Mouse (Mus musculus) C2C12 (cell line): Measurements from ENCODE around the gene Myo10. TPM values are rescaled to one million over a fixed set of nuclear protein-coding genes. Genes with fewer than 3 reads are reported as not detected.

ENCODE experiments used
- H3K27me3 ChIP-seq: one replicate; pipeline ENCODE4 v1.6.1; 2011; ENCODE audit not compliant: control insufficient read depth, insufficient read depth, insufficient read length
- H3K36me3 ChIP-seq: one replicate; pipeline ENCODE4 v1.6.1; 2011; ENCODE audit not compliant: control insufficient read depth, insufficient read depth
- H3K4me3 ChIP-seq: one replicate; pipeline ENCODE4 v1.5.1; 2011; ENCODE audit warnings: mild to moderate bottlenecking, control low read depth; ENCODE audit not compliant: poor library complexity, insufficient read depth, severe bottlenecking
- H3K79me2 ChIP-seq: one replicate; pipeline ENCODE4 v1.6.1; 2011; ENCODE audit not compliant: control insufficient read depth, insufficient read depth
- H3K79me3 ChIP-seq: one replicate; pipeline ENCODE4 v1.6.1; 2011; ENCODE audit warnings: low read depth, control low read depth
- H3ac ChIP-seq: one replicate; pipeline ENCODE3; 2011; ENCODE audit warnings: low read depth; ENCODE audit not compliant: control insufficient read depth, insufficient read length
- CEBPB ChIP-seq: IDR thresholded peaks from one replicate; pipeline ENCODE4 v1.6.1; 2011; ENCODE audit warnings: low read depth, mild to moderate bottlenecking, control low read depth, moderate library complexity
- CTCF ChIP-seq: IDR thresholded peaks from one replicate; pipeline ENCODE4 v1.5.1; 2011; ENCODE audit not compliant: control insufficient read depth, insufficient read depth, insufficient read length
- FOSL1 ChIP-seq: IDR thresholded peaks from one replicate; pipeline ENCODE4 v1.8.0; 2011; ENCODE audit warnings: mild to moderate bottlenecking, low read length; ENCODE audit not compliant: poor library complexity, insufficient read depth, severe bottlenecking
- MAX ChIP-seq: IDR thresholded peaks from one replicate; pipeline ENCODE4 v1.6.1; 2011; ENCODE audit warnings: mild to moderate bottlenecking, control low read depth
- MYOD1 ChIP-seq: IDR thresholded peaks from one replicate; pipeline ENCODE4 v1.6.1; 2011; ENCODE audit warnings: low read depth; ENCODE audit not compliant: control insufficient read depth, insufficient read length
- MYOG ChIP-seq: IDR thresholded peaks from one replicate; pipeline ENCODE4 v1.6.1; 2011; ENCODE audit not compliant: control insufficient read depth, insufficient read length; ENCODE audit errors: extremely low read depth
- USF1 ChIP-seq: IDR thresholded peaks from one replicate; pipeline ENCODE4 v1.6.1; 2011; ENCODE audit warnings: low read depth, mild to moderate bottlenecking, control low read depth, moderate library complexity
- polyA plus RNA-seq: library from polyadenylated mRNA; unstranded; fragments of >200 nt; fragmentation: generic; extraction: Trizol; gene quantifications from one replicate; pipeline ENCODE4 v1.2.1, GENCODE M21; 2012; ENCODE audit warnings: missing spikeins

Gene Myo10
- polyA plus RNA-seq, 1 experiment: 89.8 TPM

GRCm38 (mm10) chr15:25742196-25742595 lies 119.9 kb downstream of the Myo10 start:
- TF ChIP-seq MAX: no peak
- no peak for TF ChIP-seq CTCF
- Histone ChIP-seq H3K36me3 (peaks cover 95% of the 10 kb centered on the region), H3K79me2 (peaks cover 6% of the 10 kb centered on the region), H3K27me3 (no peaks in the 10 kb centered on the region), H3ac (no peak overlapping the region), H3K79me3 (no peaks in the 10 kb centered on the region), H3K4me3 (no peak overlapping the region)

DNA sequence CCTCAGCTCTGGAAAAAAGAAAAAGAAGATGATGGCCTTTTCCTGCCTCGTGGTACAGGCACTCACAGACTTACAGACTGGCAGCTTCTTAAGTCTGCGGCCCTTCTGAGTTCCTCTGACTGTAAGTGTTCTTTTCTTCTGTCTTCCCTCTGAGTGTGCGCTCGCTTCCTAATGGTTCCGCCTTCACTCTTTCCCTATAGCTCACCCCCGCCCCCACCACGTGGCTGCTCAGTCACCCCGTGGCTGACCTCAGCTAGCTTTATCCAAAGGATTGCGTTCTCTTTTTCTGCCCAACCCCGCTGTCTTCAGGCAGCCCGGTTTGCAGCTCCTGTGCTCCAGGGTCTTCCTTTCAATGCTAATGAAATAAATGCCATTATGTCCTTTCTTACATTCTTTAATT lies 129.2 kb downstream of the Myo10 start:
- Histone ChIP-seq H3K79me2 (peaks cover 10% of the 10 kb centered on the region), H3K36me3 (peaks cover 79% of the 10 kb centered on the region), H3K79me3 (no peaks in the 10 kb centered on the region), H3K27me3 (no peaks in the 10 kb centered on the region), H3ac (no peak overlapping the region), H3K4me3 (no peak overlapping the region)
- TF ChIP-seq CTCF: no peak
- TF ChIP-seq MYOG: no peak
- no peak for TF ChIP-seq MAX
- no peak for TF ChIP-seq FOSL1
- no peak for TF ChIP-seq USF1
- TF ChIP-seq MYOD1: no peak
- no peak for TF ChIP-seq CEBPB

DNA sequence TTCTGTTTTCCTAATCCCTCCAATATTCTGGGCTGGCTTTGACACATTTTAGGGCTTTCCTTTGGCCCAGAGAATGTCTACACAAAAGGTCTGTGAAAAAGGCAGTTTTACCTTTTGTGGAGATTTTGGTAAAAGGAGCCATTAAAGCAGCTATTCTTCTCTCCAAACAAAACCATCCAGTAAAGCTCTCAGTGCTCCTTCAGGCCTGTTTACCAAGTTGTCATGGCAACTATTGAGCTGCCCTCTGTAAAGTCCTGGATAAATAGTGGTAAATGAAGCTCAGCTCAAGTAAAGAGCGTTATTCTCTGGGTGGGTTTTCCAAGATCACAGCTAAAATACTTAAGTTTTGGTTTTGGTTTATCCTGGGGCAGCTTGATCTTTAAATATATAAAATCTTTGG lies 130.3 kb downstream of the Myo10 start:
- peaks cover 79% of the 10 kb centered on the region for H3K36me3 ChIP-seq
- no peak overlapping the region for H3K4me3 ChIP-seq
- no peak for TF ChIP-seq MAX
- no peak for TF ChIP-seq MYOG

DNA sequence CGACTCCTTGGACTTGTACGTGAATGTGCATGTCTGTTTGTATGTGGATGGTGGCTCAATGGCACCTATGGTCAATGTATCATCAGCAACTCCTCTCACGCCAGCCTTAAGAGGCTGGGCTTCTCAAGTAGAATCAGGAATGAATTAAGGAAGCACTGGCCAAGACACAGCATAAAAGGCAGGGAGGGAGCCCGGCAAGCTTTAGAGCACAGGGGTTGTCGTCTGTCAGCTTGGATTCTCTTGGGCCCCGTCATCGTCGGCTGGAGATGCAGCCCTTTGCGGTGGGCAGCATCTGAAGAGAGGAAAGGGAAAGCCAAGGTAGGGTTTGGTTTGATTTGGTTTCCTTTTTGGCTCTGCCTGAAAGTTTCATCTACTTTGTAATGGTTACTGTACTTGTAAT lies 130.7 kb downstream of the Myo10 start:
- TF ChIP-seq FOSL1 (no peak), MAX (no peak), CEBPB (no peak), MYOD1 (no peak), USF1 (no peak), CTCF (no peak), MYOG (no peak)
- peaks cover 77% of the 10 kb centered on the region for H3K36me3 ChIP-seq
- no peaks in the 10 kb centered on the region for H3K79me3 ChIP-seq

More for the DNA sequence above, 130.3 kb downstream of the Myo10 start:
- H3K27me3 ChIP-seq: no peaks in the 10 kb centered on the region
- peaks cover 7% of the 10 kb centered on the region for H3K79me2 ChIP-seq
- no peak overlapping the region for H3ac ChIP-seq
- H3K79me3 ChIP-seq: no peaks in the 10 kb centered on the region

DNA sequence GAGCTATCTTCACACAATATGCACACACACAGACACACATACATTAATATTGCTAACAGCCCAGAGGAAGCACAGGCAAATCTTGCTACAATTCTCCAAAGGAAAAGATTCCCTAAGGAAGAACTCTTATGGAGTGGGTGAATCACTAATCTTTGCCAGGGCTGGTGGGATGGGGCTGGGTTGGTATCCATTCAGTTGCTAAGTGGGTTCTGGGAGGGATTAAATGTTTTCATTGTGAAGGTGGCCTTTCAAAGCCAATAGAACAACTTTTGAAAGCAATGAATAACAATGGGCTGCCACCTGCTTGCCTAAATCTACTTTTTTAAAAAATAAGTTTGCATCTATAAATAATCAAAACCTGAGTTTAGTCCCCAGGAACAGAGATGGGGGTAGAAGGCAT lies 131.6 kb downstream of the Myo10 start:
- H3K79me3 ChIP-seq: peaks cover 3% of the 10 kb centered on the region
- no peak overlapping the region for H3ac ChIP-seq
- H3K36me3 ChIP-seq: peaks cover 77% of the 10 kb centered on the region
- TF ChIP-seq CEBPB: no peak
- TF ChIP-seq CTCF: no peak
- TF ChIP-seq USF1: no peak
- no peak for TF ChIP-seq MYOD1
- TF ChIP-seq FOSL1: no peak
- no peak for TF ChIP-seq MYOG
- TF ChIP-seq MAX: no peak
- peaks cover 11% of the 10 kb centered on the region for H3K79me2 ChIP-seq
- no peaks in the 10 kb centered on the region for H3K27me3 ChIP-seq
- H3K4me3 ChIP-seq: no peak overlapping the region

More for the DNA sequence above, 130.7 kb downstream of the Myo10 start:
- no peaks in the 10 kb centered on the region for H3K27me3 ChIP-seq
- no peak overlapping the region for H3K4me3 ChIP-seq
- no peak overlapping the region for H3ac ChIP-seq
- H3K79me2 ChIP-seq: peaks cover 9% of the 10 kb centered on the region

DNA sequence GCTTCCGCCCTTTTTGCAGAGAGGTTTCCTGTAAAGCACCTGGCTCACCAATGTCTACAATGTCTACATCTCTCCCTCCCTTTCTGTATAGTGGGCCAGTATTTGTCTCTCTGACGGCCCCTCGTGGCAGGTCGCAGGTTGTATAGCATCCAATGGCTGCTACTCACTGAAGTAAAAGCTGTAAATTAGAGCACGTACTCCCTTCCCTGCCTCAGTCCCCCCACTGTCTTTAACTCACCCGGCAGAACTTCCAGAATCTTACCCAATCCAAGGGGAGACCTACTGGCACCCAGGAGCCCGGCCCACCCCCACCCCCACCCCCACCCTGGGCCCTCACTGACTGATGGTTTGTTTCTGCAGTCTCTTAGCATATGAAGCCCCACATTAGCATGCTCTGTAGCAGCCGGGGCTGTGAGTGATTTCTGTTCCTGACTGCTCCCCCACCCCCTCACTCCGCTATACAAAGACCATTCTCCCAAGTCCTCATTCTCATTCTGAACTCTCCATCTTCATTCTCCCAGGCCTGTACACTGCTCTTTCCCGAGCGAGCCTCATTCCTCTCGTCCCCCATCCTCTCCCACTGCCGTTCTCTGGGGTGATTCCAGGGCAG lies 132.1 kb downstream of the Myo10 start:
- Histone ChIP-seq H3K27me3 (no peaks in the 10 kb centered on the region), H3K79me2 (peaks cover 11% of the 10 kb centered on the region), H3K79me3 (peaks cover 3% of the 10 kb centered on the region), H3K4me3 (no peak overlapping the region), H3K36me3 (peaks cover 77% of the 10 kb centered on the region), H3ac (no peak overlapping the region)
- no peak for TF ChIP-seq MAX
- TF ChIP-seq FOSL1: no peak
- TF ChIP-seq USF1: no peak
